Mouse (Mus musculus) kidney, adult 2 months (tissue): ENCODE data around the gene Trim24.

Experiments
- CTCF ChIP-seq: fragments of 200-500 bp; conservative IDR thresholded peaks from 2 replicates; pipeline ENCODE4 v1.5.1; 2011; ENCODE audit warnings: low read depth, mild to moderate bottlenecking, control low read depth, low read length, moderate library complexity, mixed read lengths; ENCODE audit not compliant: insufficient read depth, insufficient read length
- POLR2A ChIP-seq: fragments of 200-500 bp; IDR thresholded peaks from one replicate; pipeline ENCODE4 v1.6.1; 2011; ENCODE audit warnings: low read depth, low read length, control low read depth

GRCm38 (mm10) chr6:37967386-37967785, 96.8 kb downstream of the Trim24 start:
- TF ChIP-seq CTCF (no peak), POLR2A (no peak)
